Mouse (Mus musculus) lung, postnatal 4 days (tissue): ENCODE data around the gene Cacnb4.

Experiments used
- DNase-seq, 2 experiments: peaks; one replicate each; pipeline ENCODE4 v3.0.0; 2021

The Cacnb4 gene

GRCm38 (mm10) chr2:52647255-52647998 is 29.2 kb downstream of the Cacnb4 start:
- DNase-seq, result no peak

- no peak for DNase-seq
These were observed 33.0 kb downstream of the Cacnb4 start for GRCm38 (mm10) chr2:52643657-52644056.

GRCm38 (mm10) chr2:52639530-52639875 is 37.1 kb downstream of the Cacnb4 start:
- DNase-seq, result no peak

GRCm38 (mm10) chr2:52638857-52639529 is 37.6 kb downstream of the Cacnb4 start:
- peak; percentile 12 to 33 for DNase-seq

GRCm38 (mm10) chr2:52638226-52638625 is 38.4 kb downstream of the Cacnb4 start:
- no peak for DNase-seq

GRCm38 (mm10) chr2:52636051-52636450 is 40.6 kb downstream of the Cacnb4 start:
- no peak for DNase-seq

GRCm38 (mm10) chr2:52635358-52635757 is 41.3 kb downstream of the Cacnb4 start:
- no peak for DNase-seq

- peak; percentile 65 to 69 for DNase-seq
These were observed 43.8 kb downstream of the Cacnb4 start for GRCm38 (mm10) chr2:52632880-52633279.

- no peak for DNase-seq
These were observed 48.4 kb downstream of the Cacnb4 start for GRCm38 (mm10) chr2:52628186-52628585.

GRCm38 (mm10) chr2:52626266-52626665 is 50.4 kb downstream of the Cacnb4 start:
- DNase-seq, result no peak

GRCm38 (mm10) chr2:52625731-52626130 is 50.9 kb downstream of the Cacnb4 start:
- no peak for DNase-seq

- peak in 1 of 2 experiments; percentile 38 for DNase-seq
These were observed 52.7 kb downstream of the Cacnb4 start for GRCm38 (mm10) chr2:52623921-52624404.

GRCm38 (mm10) chr2:52623461-52623860 is 53.2 kb downstream of the Cacnb4 start:
- peak; percentile 55 to 88 for DNase-seq

GRCm38 (mm10) chr2:52622616-52623015 is 54.0 kb downstream of the Cacnb4 start:
- no peak for DNase-seq

GRCm38 (mm10) chr2:52619406-52619974 is 57.1 kb downstream of the Cacnb4 start:
- no peak for DNase-seq

- no peak for DNase-seq
These were observed 57.8 kb downstream of the Cacnb4 start for GRCm38 (mm10) chr2:52618804-52619203.

- DNase-seq, result no peak
These were observed 61.2 kb downstream of the Cacnb4 start for GRCm38 (mm10) chr2:52615429-52615828.

- DNase-seq, result no peak
These were observed 62.7 kb downstream of the Cacnb4 start for GRCm38 (mm10) chr2:52613888-52614287.

- DNase-seq, result no peak
These were observed 67.1 kb downstream of the Cacnb4 start for GRCm38 (mm10) chr2:52609486-52609885.

- no peak for DNase-seq
These were observed 68.7 kb downstream of the Cacnb4 start for GRCm38 (mm10) chr2:52607857-52608485.

- no peak for DNase-seq
These were observed 70.3 kb downstream of the Cacnb4 start for GRCm38 (mm10) chr2:52606331-52606730.

- DNase-seq, result peak; percentile 38 to 74
These were observed 71.3 kb downstream of the Cacnb4 start for GRCm38 (mm10) chr2:52605321-52605720.

- DNase-seq, result no peak
These were observed 72.0 kb downstream of the Cacnb4 start for GRCm38 (mm10) chr2:52604651-52605020.
